Mouse (Mus musculus) ES-Bruce4 (cell line): ENCODE data around the gene Pglyrp3. TPM values are rescaled to one million over a fixed set of nuclear protein-coding genes. Genes with fewer than 3 reads are reported as not detected.
A peak's percentile ranks its signal among the peaks of the same experiment; 100 is the strongest.
"Not testable (repeated sequence)": the region's sequence is repeated elsewhere in the genome, so short reads cannot be mapped to it uniquely, and the experiment has no call there.

Source experiments
- H3K27ac ChIP-seq: 2 replicates; pipeline ENCODE4 v1.5.1; 2012; ENCODE audit warnings: low read length, inconsistent platforms; ENCODE audit not compliant: insufficient read depth
- H3K27me3 ChIP-seq: 2 replicates; pipeline ENCODE4 v1.6.1; 2012; ENCODE audit warnings: mild to moderate bottlenecking, low read length, inconsistent platforms; ENCODE audit not compliant: control insufficient read depth, poor library complexity, insufficient read depth, severe bottlenecking
- H3K36me3 ChIP-seq: 2 replicates; pipeline ENCODE4 v1.6.1; 2012; ENCODE audit warnings: inconsistent platforms, mild to moderate bottlenecking, low read length, moderate library complexity; ENCODE audit not compliant: control insufficient read depth, poor library complexity, insufficient read depth, severe bottlenecking
- H3K4me1 ChIP-seq: one replicate; pipeline ENCODE4 v1.8.1; 2011; ENCODE audit warnings: low read length; ENCODE audit not compliant: control insufficient read depth, insufficient read depth
- H3K4me3 ChIP-seq: 2 replicates; pipeline ENCODE4 v1.5.1; 2011; ENCODE audit warnings: low read depth, mild to moderate bottlenecking, low read length
- H3K9ac ChIP-seq: 2 replicates; pipeline ENCODE4 v1.6.1; 2012; ENCODE audit warnings: low read depth, mild to moderate bottlenecking, inconsistent platforms; ENCODE audit not compliant: poor library complexity, severe bottlenecking
- H3K9me3 ChIP-seq: replicated peaks from 2 replicates; pipeline ENCODE4 v1.6.1; 2012; ENCODE audit warnings: mild to moderate bottlenecking, low read length, inconsistent platforms; ENCODE audit not compliant: control insufficient read depth, poor library complexity, insufficient read depth, severe bottlenecking
- CTCF ChIP-seq: IDR thresholded peaks from one replicate; pipeline ENCODE4 v1.8.1; 2011; ENCODE audit warnings: low read depth, low read length
- EP300 ChIP-seq: IDR thresholded peaks from 2 replicates; pipeline ENCODE4 v1.6.1; 2011; ENCODE audit warnings: low read depth, low read length; ENCODE audit not compliant: insufficient read depth
- POLR2A ChIP-seq: IDR thresholded peaks from one replicate; pipeline ENCODE4 v1.8.1; 2011; ENCODE audit warnings: low read length; ENCODE audit not compliant: insufficient read depth
- polyA plus RNA-seq: library from polyadenylated mRNA; stranded (reverse); fragments of >200 nt; gene quantifications from 2 replicates; pipeline ENCODE4 v1.2.4, GENCODE M21; 2011; ENCODE audit warnings: low read depth; ENCODE audit not compliant: missing spikeins, insufficient read depth, insufficient read length

The Pglyrp3 gene
- not detected in 2 replicates for polyA plus RNA-seq

DNA sequence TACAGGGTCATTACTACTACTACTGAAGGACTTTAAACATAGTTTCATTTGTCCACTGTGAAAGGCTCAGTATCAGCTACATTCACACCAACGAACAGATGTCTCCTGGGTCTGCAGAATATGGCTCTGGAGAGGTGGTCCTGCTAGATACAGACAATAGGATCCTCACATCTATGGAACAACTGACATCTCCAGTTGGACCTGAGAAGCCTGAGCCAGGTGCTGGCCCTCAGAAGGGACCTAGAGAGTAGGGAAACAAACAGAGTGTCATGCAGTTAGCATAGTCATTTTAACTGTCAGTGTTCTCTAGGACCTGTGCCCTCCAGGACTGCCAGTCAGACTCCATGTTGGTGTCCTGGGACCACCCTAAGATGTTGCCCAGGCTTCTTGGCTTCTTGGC is at the start of gene Pglyrp3:
TSS of gene Pglyrp3 (plus strand) at position 301 of the 400 bp plus-strand sequence.
- peaks cover 2% of the 10 kb centered on the region for H3K4me1 ChIP-seq
- TF ChIP-seq EP300 (no peak), CTCF (no peak), POLR2A (no peak)
- no peaks in the 10 kb centered on the region for H3K27me3 ChIP-seq
- H3K4me3 ChIP-seq: no peak within 1 kb of the TSS
- H3K36me3 ChIP-seq: no peaks in the 10 kb centered on the region
- no peak within 1 kb of the TSS for H3K9ac ChIP-seq
- H3K9me3 ChIP-seq: no peaks in the 10 kb centered on the region
- no peak within 1 kb of the TSS for H3K27ac ChIP-seq

DNA sequence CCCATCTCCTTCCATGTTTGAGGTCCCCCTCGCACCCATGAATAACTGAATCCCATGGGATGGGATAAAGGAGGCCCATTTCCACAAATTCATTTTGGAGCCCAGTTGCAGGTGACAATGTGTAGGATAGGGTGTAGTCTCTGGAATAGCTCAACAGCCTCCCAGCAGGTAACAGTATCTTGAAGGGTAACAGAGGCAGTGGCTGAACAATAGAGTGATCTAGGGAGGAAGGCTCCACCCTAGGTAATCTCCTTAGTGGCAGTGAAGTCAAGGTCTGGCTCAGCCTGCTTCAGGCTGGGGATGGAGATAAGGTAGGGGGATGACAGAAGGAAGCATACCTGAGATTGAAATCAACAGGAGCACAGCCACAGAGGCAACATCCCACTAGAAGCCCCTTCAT is 3.4 kb upstream of the Pglyrp3 start:
- H3K9ac ChIP-seq: no peak overlapping the region
- H3K4me1 ChIP-seq: peaks cover 2% of the 10 kb centered on the region
- no peak overlapping the region for H3K4me3 ChIP-seq
- H3K27me3 ChIP-seq: no peaks in the 10 kb centered on the region
- TF ChIP-seq POLR2A (no peak), CTCF (no peak), EP300 (no peak)
- no peak overlapping the region for H3K27ac ChIP-seq
- no peaks in the 10 kb centered on the region for H3K36me3 ChIP-seq
- no peaks in the 10 kb centered on the region for H3K9me3 ChIP-seq

GRCm38 (mm10) chr3:92024541-92024940 is 10.2 kb downstream of the Pglyrp3 start:
- H3K27me3 ChIP-seq, H3K27ac ChIP-seq, H3K36me3 ChIP-seq, H3K9ac ChIP-seq, H3K4me1 ChIP-seq, H3K9me3 ChIP-seq: not testable (repeated sequence)
- peak overlapping the region; percentile 0; the same call in 1 of the 2 replicates for H3K4me3 ChIP-seq
- TF ChIP-seq CTCF: peak; percentile 7

GRCm38 (mm10) chr3:92033203-92033602 is 18.8 kb downstream of the Pglyrp3 start:
- Histone ChIP-seq H3K27ac (no peak overlapping the region), H3K4me3 (no peak overlapping the region), H3K9me3 (no peaks in the 10 kb centered on the region), H3K9ac (no peak overlapping the region), H3K27me3 (no peaks in the 10 kb centered on the region; the same call in 1 of the 2 replicates), H3K4me1 (no peaks in the 10 kb centered on the region), H3K36me3 (no peaks in the 10 kb centered on the region)
- TF ChIP-seq POLR2A: no peak
- peak; percentile 18 for TF ChIP-seq CTCF

DNA sequence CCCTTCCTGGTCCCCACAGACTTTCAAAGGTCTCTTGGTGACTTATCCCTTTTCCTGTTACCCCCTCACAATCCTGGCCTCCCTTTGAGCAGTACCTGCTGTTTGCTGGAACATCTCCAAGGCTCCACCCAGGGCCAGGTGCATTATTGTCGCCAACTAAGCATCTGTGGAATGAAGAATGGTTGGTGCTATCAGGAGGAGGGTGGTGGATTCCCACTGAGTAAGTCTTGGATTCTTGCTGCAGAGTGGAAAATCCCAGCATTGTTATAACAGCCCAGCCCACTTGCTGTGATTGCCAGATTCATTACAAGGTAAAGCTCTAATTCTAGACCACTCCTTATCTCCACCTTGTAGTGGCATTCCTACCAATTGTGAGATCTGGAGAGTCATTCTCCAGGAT is 19.5 kb downstream of the Pglyrp3 start:
- H3K9me3 ChIP-seq: no peaks in the 10 kb centered on the region
- no peak overlapping the region for H3K27ac ChIP-seq
- TF ChIP-seq POLR2A: no peak
- no peak for TF ChIP-seq CTCF
- TF ChIP-seq EP300: no peak
- no peak overlapping the region for H3K9ac ChIP-seq
- no peaks in the 10 kb centered on the region for H3K4me1 ChIP-seq
- H3K36me3 ChIP-seq: no peaks in the 10 kb centered on the region
- H3K27me3 ChIP-seq: no peaks in the 10 kb centered on the region; the same call in 1 of the 2 replicates
- H3K4me3 ChIP-seq: no peak overlapping the region

GRCm38 (mm10) chr3:92050382-92051054 is 36.1 kb downstream of the Pglyrp3 start:
- Histone ChIP-seq H3K36me3 (no peaks in the 10 kb centered on the region), H3K27ac (no peak overlapping the region), H3K27me3 (no peaks in the 10 kb centered on the region), H3K9ac (no peak overlapping the region), H3K4me3 (no peak overlapping the region), H3K9me3 (no peaks in the 10 kb centered on the region), H3K4me1 (no peaks in the 10 kb centered on the region)
- TF ChIP-seq POLR2A: no peak
- TF ChIP-seq EP300: no peak
